Mouse (Mus musculus): ENCODE data around the gene Prr15. TPM values are rescaled to one million over a fixed set of nuclear protein-coding genes. Genes with fewer than 3 reads are reported as not detected.

Prr15 gene
- polyA plus RNA-seq (2014; fragmentation: Nextera tagmentation; extraction: Ambion mirVana) = 2.7 and 4.5 TPM in 2 replicates

DNA sequence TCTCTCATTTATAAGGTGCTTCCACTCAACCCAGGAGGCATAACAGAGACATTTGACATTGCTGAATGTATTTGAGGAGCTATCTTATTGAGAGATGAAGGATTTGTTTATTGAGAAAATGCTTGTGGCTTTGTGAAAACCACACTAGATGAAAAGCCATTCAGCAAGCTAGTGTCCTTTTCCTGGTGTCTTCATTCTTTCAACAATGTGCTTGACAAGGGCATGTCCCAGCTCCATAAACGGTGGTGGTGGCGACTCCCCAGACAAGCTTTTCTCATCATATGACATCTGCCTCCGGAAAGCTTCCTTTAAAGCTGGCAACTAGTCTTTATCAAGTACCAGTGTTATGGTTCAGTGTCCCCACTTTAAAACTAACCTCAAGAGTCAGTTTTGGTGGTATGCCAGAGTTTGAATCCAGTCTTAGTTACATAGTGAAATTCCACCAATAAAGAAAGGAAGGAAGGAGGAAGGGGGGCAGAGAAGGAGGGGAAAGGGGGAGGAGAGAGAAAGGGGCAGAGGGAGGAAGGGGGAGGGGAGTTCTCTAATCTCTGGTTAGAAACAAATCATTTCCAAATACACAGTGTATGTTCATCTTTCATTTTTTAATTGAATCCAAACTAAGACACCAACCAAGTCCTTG is at the start of gene Prr15:
Gene Prr15 (plus strand): TSS at position 590 of the 640 bp plus-strand sequence.
- no peak for ATAC-seq (ENCODE audit: low read depth)
- H3K4me3 ChIP-seq (ENCODE audit: low read depth, low read length) = peak within 1 kb of the TSS; percentile 41
- H3K36me3 ChIP-seq (ENCODE audit: control insufficient read depth, insufficient read depth, low read length) = no peaks in the 10 kb centered on the region
- no peaks in the 10 kb centered on the region for H3K9me3 ChIP-seq (ENCODE audit: control insufficient read depth, low read length)
- DNase-seq (ENCODE audit: low spot score) = no peak
- peaks cover 11% of the 10 kb centered on the region; the same call in 1 of the 2 replicates for H3K4me1 ChIP-seq (ENCODE audit: control insufficient read depth, insufficient read depth, low read length)
- H3K9ac ChIP-seq (ENCODE audit: low read depth, low read length) = peak within 1 kb of the TSS; percentile 56; the same call in 1 of the 2 replicates
- WGBS = 50% methylated on average over 3 of the region's 3 CpGs
- no peak within 1 kb of the TSS for H3K27ac ChIP-seq (replicated peaks; ENCODE audit: low read depth, low read length)
- H3K4me2 ChIP-seq (ENCODE audit: low read depth, low read length) = peak within 1 kb of the TSS; percentile 90
- H3K27me3 ChIP-seq (replicated peaks; ENCODE audit: control insufficient read depth, insufficient read depth, low read length) = peaks cover 52% of the 10 kb centered on the region

DNA sequence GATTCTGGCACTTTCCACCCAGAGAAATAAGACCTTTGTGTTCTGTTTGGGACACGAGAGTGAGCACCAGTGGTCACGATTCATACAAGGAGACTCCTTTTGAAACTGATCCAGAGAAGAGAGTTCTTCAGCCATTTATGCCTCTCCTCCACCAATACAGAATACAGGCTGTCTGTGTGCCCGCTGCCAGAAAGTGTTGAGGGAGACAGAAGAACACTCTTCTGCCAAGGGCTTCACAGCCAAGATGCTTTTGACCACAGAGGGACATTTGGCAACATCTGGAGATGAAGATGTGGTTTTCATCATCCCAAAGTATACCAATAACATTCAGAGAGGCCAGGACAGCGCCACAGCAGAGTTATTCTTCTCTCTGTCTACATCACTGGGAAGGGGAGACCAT is 48.4 kb upstream of the Prr15 start:
- 67% methylated on average over 4 of the region's 4 CpGs for WGBS
- Histone ChIP-seq H3K4me3 (ENCODE audit: low read depth, low read length) (no peak overlapping the region), H3K27ac (replicated peaks; ENCODE audit: low read depth, low read length) (0 out of 2 replicates have a peak overlapping the region, but pooled peaks have one; percentile 5), H3K27me3 (replicated peaks; ENCODE audit: control insufficient read depth, insufficient read depth, low read length) (no peaks in the 10 kb centered on the region), H3K9ac (ENCODE audit: low read depth, low read length) (no peak overlapping the region), H3K4me2 (ENCODE audit: low read depth, low read length) (no peak overlapping the region), H3K9me3 (ENCODE audit: control insufficient read depth, low read length) (no peaks in the 10 kb centered on the region), H3K36me3 (ENCODE audit: control insufficient read depth, insufficient read depth, low read length) (no peaks in the 10 kb centered on the region), H3K4me1 (ENCODE audit: control insufficient read depth, insufficient read depth, low read length) (peaks cover 22% of the 10 kb centered on the region)
- no peak for DNase-seq (ENCODE audit: low spot score)
- no peak; the same call in 1 of the 2 replicates for ATAC-seq (ENCODE audit: low read depth)

DNA sequence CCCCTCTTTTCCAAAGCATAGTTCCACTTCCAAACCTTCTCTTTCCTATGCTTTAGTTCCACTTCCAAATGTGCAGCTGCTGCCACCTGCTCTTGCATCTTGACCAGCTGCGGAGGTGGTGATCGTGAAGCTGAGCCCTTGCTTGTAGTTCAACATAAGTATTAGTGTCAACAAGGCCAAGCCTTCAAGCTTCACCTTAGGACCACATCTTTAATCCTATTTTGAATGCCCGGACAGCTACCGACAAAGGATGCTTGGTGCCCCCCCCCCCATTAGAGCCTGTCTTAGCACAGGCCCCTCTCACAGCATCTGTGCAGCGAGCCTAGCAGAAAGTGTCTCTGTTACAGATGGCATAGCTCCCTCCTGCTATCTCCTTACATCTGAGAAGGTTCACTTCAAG is 47.8 kb upstream of the Prr15 start:
- peaks cover 18% of the 10 kb centered on the region for H3K4me1 ChIP-seq (ENCODE audit: control insufficient read depth, insufficient read depth, low read length)
- no peak overlapping the region for H3K4me3 ChIP-seq (ENCODE audit: low read depth, low read length)
- H3K27ac ChIP-seq (replicated peaks; ENCODE audit: low read depth, low read length) = no peak overlapping the region; the same call in 1 of the 2 replicates
- 40% methylated on average over 5 of the region's 5 CpGs for WGBS
- no peaks in the 10 kb centered on the region for H3K36me3 ChIP-seq (ENCODE audit: control insufficient read depth, insufficient read depth, low read length)
- H3K4me2 ChIP-seq (ENCODE audit: low read depth, low read length) = no peak overlapping the region
- DNase-seq (ENCODE audit: low spot score) (peak; percentile 73), ATAC-seq (ENCODE audit: low read depth) (peak; percentile 82)
- H3K9me3 ChIP-seq (ENCODE audit: control insufficient read depth, low read length) = no peaks in the 10 kb centered on the region
- H3K27me3 ChIP-seq (replicated peaks; ENCODE audit: control insufficient read depth, insufficient read depth, low read length) = no peaks in the 10 kb centered on the region
- H3K9ac ChIP-seq (ENCODE audit: low read depth, low read length) = no peak overlapping the region

DNA sequence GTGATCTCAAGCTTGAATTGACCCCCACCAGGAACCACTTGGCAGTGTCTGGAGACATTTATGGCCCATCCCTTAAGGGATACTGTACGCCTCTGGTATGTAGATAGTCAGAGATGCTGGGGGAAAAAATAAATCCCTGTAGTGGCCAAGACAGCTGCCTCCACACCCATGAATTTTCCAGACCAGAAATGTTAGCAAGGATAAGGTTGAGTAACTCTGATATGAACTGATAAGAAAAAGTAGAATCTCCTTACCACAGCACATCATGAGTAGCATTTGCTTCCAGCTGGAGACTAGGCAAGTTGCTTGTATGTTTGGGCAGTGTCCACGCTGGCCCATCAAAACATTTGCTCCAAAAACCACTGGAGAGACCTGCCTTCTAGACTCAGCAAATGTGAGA is 47.0 kb upstream of the Prr15 start:
- Histone ChIP-seq H3K4me2 (ENCODE audit: low read depth, low read length) (no peak overlapping the region), H3K9me3 (ENCODE audit: control insufficient read depth, low read length) (no peaks in the 10 kb centered on the region), H3K27ac (replicated peaks; ENCODE audit: low read depth, low read length) (no peak overlapping the region), H3K27me3 (replicated peaks; ENCODE audit: control insufficient read depth, insufficient read depth, low read length) (no peaks in the 10 kb centered on the region), H3K4me3 (ENCODE audit: low read depth, low read length) (no peak overlapping the region), H3K9ac (ENCODE audit: low read depth, low read length) (no peak overlapping the region), H3K4me1 (ENCODE audit: control insufficient read depth, insufficient read depth, low read length) (peaks cover 13% of the 10 kb centered on the region), H3K36me3 (ENCODE audit: control insufficient read depth, insufficient read depth, low read length) (no peaks in the 10 kb centered on the region)
- no peak for DNase-seq (ENCODE audit: low spot score)
- 55% methylated on average over 2 of the region's 2 CpGs for WGBS
- no peak for ATAC-seq (ENCODE audit: low read depth)

DNA sequence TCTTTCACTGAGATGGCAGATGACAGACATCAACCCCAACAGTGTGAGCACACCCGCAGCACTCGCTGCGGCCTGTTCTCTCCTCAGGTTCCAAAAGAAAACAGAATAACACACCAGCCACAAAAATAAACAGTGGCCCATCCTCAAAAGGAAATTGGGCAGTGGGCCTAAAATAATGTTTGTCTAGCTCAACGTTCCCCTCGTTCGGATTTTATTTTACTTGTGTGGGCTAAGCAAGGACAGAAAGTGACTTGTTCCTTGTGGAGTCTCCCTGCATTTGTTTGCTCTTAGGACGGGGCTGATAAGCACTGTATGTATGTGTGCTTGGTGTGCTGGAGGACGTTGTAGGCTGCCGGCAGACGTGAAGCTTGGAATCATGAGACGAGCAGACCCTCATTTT is 46.2 kb upstream of the Prr15 start:
- Histone ChIP-seq H3K9ac (ENCODE audit: low read depth, low read length) (no peak overlapping the region), H3K27ac (replicated peaks; ENCODE audit: low read depth, low read length) (no peak overlapping the region), H3K4me3 (ENCODE audit: low read depth, low read length) (no peak overlapping the region), H3K27me3 (replicated peaks; ENCODE audit: control insufficient read depth, insufficient read depth, low read length) (no peaks in the 10 kb centered on the region), H3K9me3 (ENCODE audit: control insufficient read depth, low read length) (no peaks in the 10 kb centered on the region), H3K36me3 (ENCODE audit: control insufficient read depth, insufficient read depth, low read length) (no peaks in the 10 kb centered on the region), H3K4me2 (ENCODE audit: low read depth, low read length) (no peak overlapping the region), H3K4me1 (ENCODE audit: control insufficient read depth, insufficient read depth, low read length) (peaks cover 12% of the 10 kb centered on the region)
- ATAC-seq (ENCODE audit: low read depth) (no peak; the same call in 1 of the 2 replicates), DNase-seq (ENCODE audit: low spot score) (peak; percentile 74)
- 48% methylated on average over 11 of the region's 11 CpGs for WGBS

DNA sequence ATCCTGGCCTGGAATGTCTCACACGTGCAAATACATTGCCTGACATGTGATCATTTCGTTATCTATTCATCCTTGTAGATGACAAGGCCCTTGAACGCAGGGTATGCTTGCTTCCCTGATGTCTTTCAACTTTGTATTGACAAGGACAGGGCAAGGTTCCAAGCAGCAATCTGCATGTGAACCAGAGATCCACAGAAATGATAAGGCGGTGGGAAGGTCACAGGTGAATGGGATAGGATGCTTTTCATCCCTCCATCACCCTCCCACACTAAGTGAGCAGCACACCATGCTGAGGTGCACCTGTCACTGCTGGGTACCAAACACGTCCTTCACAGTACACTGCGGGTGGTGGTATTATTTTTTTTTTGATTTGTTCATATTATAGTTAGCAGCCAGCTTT is 45.4 kb upstream of the Prr15 start:
- Histone ChIP-seq H3K36me3 (ENCODE audit: control insufficient read depth, insufficient read depth, low read length) (no peaks in the 10 kb centered on the region), H3K9ac (ENCODE audit: low read depth, low read length) (no peak overlapping the region), H3K27ac (replicated peaks; ENCODE audit: low read depth, low read length) (no peak overlapping the region), H3K4me1 (ENCODE audit: control insufficient read depth, insufficient read depth, low read length) (peaks cover 6% of the 10 kb centered on the region), H3K9me3 (ENCODE audit: control insufficient read depth, low read length) (no peaks in the 10 kb centered on the region), H3K4me2 (ENCODE audit: low read depth, low read length) (no peak overlapping the region), H3K27me3 (replicated peaks; ENCODE audit: control insufficient read depth, insufficient read depth, low read length) (no peaks in the 10 kb centered on the region), H3K4me3 (ENCODE audit: low read depth, low read length) (no peak overlapping the region)
- ATAC-seq (ENCODE audit: low read depth) = no peak
- 83% methylated on average over 6 of the region's 6 CpGs for WGBS
- no peak for DNase-seq (ENCODE audit: low spot score)

DNA sequence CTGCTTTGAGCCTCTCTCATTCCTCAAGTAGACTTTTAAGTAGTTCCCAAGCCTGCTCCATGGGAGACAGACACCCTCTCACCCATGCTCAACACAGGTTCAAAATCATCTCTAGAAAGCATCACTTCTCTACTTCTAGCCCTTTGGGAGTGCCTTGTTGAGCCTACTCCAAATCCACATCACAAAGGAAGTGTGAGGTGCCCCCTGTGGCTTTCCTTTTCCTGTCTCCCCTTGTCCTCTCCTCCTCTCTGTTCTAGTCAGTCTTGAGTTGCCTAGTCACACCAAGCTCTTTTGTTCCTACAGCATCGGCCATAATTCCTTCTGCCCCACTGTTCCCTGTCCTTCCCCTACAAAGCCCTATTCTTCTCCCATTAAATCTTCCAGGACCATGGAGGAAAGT is 42.3 kb upstream of the Prr15 start:
- ATAC-seq (ENCODE audit: low read depth) = no peak
- H3K9me3 ChIP-seq (ENCODE audit: control insufficient read depth, low read length) = no peaks in the 10 kb centered on the region
- H3K4me3 ChIP-seq (ENCODE audit: low read depth, low read length) = no peak overlapping the region
- no peak overlapping the region for H3K27ac ChIP-seq (replicated peaks; ENCODE audit: low read depth, low read length)
- no peak for DNase-seq (ENCODE audit: low spot score)
- WGBS = 41% methylated on average over 1 of the region's 1 CpGs
- no peak overlapping the region for H3K9ac ChIP-seq (ENCODE audit: low read depth, low read length)
- no peaks in the 10 kb centered on the region for H3K4me1 ChIP-seq (ENCODE audit: control insufficient read depth, insufficient read depth, low read length)
- H3K36me3 ChIP-seq (ENCODE audit: control insufficient read depth, insufficient read depth, low read length) = no peaks in the 10 kb centered on the region
- no peaks in the 10 kb centered on the region for H3K27me3 ChIP-seq (replicated peaks; ENCODE audit: control insufficient read depth, insufficient read depth, low read length)
- no peak overlapping the region for H3K4me2 ChIP-seq (ENCODE audit: low read depth, low read length)

DNA sequence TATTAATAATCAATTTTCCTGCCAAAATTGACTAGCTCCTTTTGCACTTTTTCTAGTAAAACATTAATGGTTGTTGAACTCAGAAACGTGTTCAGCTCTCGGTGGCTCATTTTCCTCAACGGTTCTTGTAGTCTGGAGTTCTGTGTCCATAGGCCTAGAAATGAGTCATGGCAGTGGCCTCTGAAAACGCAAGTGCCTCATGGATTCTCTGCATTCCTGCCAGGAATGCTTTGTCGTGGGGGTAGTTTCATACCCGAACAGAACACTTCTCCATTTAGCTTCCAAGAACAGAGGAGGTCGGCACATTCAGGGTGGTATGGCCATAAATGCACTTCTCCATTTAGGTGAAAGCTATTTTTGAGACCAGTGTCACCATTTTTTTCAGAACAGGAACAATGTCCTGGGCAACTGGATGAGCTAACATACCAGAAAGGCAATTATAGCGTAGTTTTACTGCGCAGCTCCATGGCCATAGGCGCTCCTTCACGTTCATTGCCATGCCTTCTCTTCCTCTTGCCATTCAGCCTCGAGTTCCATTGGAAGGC is 41.4 kb upstream of the Prr15 start:
- no peaks in the 10 kb centered on the region for H3K4me1 ChIP-seq (ENCODE audit: control insufficient read depth, insufficient read depth, low read length)
- no peak overlapping the region for H3K9ac ChIP-seq (ENCODE audit: low read depth, low read length)
- H3K27me3 ChIP-seq (replicated peaks; ENCODE audit: control insufficient read depth, insufficient read depth, low read length) = no peaks in the 10 kb centered on the region
- 85% methylated on average over 12 of the region's 12 CpGs for WGBS
- H3K27ac ChIP-seq (replicated peaks; ENCODE audit: low read depth, low read length) = no peak overlapping the region
- DNase-seq (ENCODE audit: low spot score) (no peak), ATAC-seq (ENCODE audit: low read depth) (no peak)
- no peak overlapping the region for H3K4me2 ChIP-seq (ENCODE audit: low read depth, low read length)
- no peaks in the 10 kb centered on the region for H3K36me3 ChIP-seq (ENCODE audit: control insufficient read depth, insufficient read depth, low read length)
- H3K9me3 ChIP-seq (ENCODE audit: control insufficient read depth, low read length) = no peaks in the 10 kb centered on the region
- no peak overlapping the region for H3K4me3 ChIP-seq (ENCODE audit: low read depth, low read length)

DNA sequence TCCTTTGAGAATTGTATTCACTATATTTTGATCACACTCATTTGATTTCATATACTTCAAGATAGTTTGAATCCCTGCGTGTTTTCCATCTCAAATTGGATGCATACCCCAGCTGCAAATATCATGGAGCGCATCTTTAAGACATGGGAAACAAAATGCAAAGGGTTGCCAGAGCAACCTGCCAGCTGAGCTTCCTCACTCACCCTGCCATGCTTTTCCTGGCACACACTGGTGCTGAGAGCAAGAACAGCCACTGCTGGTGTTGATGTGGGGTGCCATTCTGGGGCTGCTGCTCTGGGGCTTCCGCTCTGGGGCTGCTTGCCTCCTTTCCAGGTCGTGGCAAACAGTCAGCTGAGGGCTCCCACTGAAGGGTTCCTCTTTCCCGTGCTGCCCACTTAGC is 38.8 kb upstream of the Prr15 start:
- no peak for DNase-seq (ENCODE audit: low spot score)
- no peak overlapping the region for H3K27ac ChIP-seq (replicated peaks; ENCODE audit: low read depth, low read length)
- no peak overlapping the region for H3K9ac ChIP-seq (ENCODE audit: low read depth, low read length)
- no peaks in the 10 kb centered on the region for H3K27me3 ChIP-seq (replicated peaks; ENCODE audit: control insufficient read depth, insufficient read depth, low read length)
- H3K4me3 ChIP-seq (ENCODE audit: low read depth, low read length) = no peak overlapping the region
- no peaks in the 10 kb centered on the region for H3K4me1 ChIP-seq (ENCODE audit: control insufficient read depth, insufficient read depth, low read length)
- 79% methylated on average over 5 of the region's 5 CpGs for WGBS
- ATAC-seq (ENCODE audit: low read depth) = no peak
- no peaks in the 10 kb centered on the region for H3K9me3 ChIP-seq (ENCODE audit: control insufficient read depth, low read length)
- no peak overlapping the region for H3K4me2 ChIP-seq (ENCODE audit: low read depth, low read length)
- no peaks in the 10 kb centered on the region for H3K36me3 ChIP-seq (ENCODE audit: control insufficient read depth, insufficient read depth, low read length)

All from embryonic facial prominence, embryonic 14.5 days (tissue).